Mouse (Mus musculus) macrophage (primary cell): ENCODE data around the gene March9. TPM values are rescaled to one million over a fixed set of nuclear protein-coding genes. Genes with fewer than 3 reads are reported as not detected.

Source experiments
- H3K27ac ChIP-seq: fragments of 350-480 bp; formaldehyde crosslinking; 2 replicates; pipeline ENCODE4 v1.9.0; 2021
- H3K36me3 ChIP-seq: fragments of 350-480 bp; formaldehyde crosslinking; 2 replicates; pipeline ENCODE4 v1.9.0; 2021; ENCODE audit errors: inconsistent target
- H3K4me3 ChIP-seq: fragments of 350-480 bp; formaldehyde crosslinking; 2 replicates; pipeline ENCODE4 v1.9.0; 2021; ENCODE audit errors: inconsistent target
- H3K79me2 ChIP-seq: fragments of 350-480 bp; formaldehyde crosslinking; 2 replicates; pipeline ENCODE4 v1.9.0; 2021; ENCODE audit errors: inconsistent target
- WGBS: methylation state at CpG from one replicate; pipeline ENCODE4 v1.1.7; 2026; ENCODE audit warnings: inconsistent platforms; ENCODE audit not compliant: missing documents; 5-methylcytosine and 5-hydroxymethylcytosine counted together
- polyA plus RNA-seq: library from polyadenylated mRNA; stranded (reverse); fragments of 250-400 nt; gene quantifications from 3 replicates; pipeline ENCODE4 v1.2.4, GENCODE M21; 2018; ENCODE audit warnings: inconsistent platforms
- total RNA-seq, 78 experiments: library from RNA; depleted of rRNA; stranded (reverse); fragments of 250-400 nt; gene quantifications; 1 replicate in 9 of 78; 2 replicates in 24 of 78; 3 replicates in 43 of 78; 4 replicates in 2 of 78; pipeline ENCODE4 v1.2.4; 2018; ENCODE audit warnings: inconsistent platforms in 56 of 78

Gene March9
- total RNA-seq (2018; cell fraction: chromatin; rRNA removed) = 1 to 10 TPM in 5 of 26 experiments, under 1 TPM in 7, not detected in 14; 0.23 to 3.5 (median 0.60) TPM
- 1 to 10 TPM in 13 of 26 experiments, under 1 TPM in 13; 0.12 to 3.1 (median 0.78) TPM for total RNA-seq (2018; cell fraction: cytosol; rRNA removed)
- 1 to 10 TPM in 7 of 26 experiments, under 1 TPM in 15, not detected in 4; 0.14 to 2.0 (median 0.57) TPM for total RNA-seq (2018; cell fraction: nucleus; rRNA removed)
- polyA plus RNA-seq = 1.4 to 1.6 TPM (median 1.5 TPM) in 3 replicates

GRCm38 (mm10) chr10:127059968-127060916 is at the start of gene March9:
Gene March9 (minus strand): TSS chr10:127060184.
- Histone ChIP-seq H3K27ac (no peak within 1 kb of the TSS), H3K4me3 (peak within 1 kb of the TSS; percentile 11), H3K79me2 (peaks cover 18% of the 10 kb centered on the region), H3K36me3 (peaks cover 5% of the 10 kb centered on the region; the same call in 1 of the 2 replicates)
- WGBS = 7% methylated on average over 51 of the region's 72 CpGs

DNA sequence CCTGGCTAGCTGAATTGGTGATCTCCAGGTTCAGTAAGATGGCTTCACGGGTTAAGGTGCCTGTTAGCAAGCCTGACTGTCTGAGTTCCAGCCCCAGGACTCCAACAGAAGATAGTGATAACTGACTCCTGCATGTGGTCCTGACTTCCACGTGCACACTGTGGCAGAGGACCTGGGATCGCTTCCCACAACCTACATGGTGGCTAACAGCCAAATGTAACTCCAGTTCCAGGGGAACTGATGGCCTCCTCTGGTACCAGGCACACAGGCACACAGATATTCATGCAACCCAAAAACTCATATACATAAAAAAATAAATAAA is 48.2 kb upstream of the March9 start:
- Histone ChIP-seq H3K27ac (no peak overlapping the region), H3K36me3 (peaks cover 17% of the 10 kb centered on the region; the same call in 1 of the 2 replicates), H3K79me2 (no peaks in the 10 kb centered on the region), H3K4me3 (no peak overlapping the region)
- WGBS = 69% methylated on average over 3 of the region's 3 CpGs

- no peaks in the 10 kb centered on the region for H3K79me2 ChIP-seq
- H3K4me3 ChIP-seq = no peak overlapping the region
- WGBS = 47% methylated on average over 16 of the region's 16 CpGs
- H3K36me3 ChIP-seq = peaks cover 12% of the 10 kb centered on the region; the same call in 1 of the 2 replicates
- H3K27ac ChIP-seq = no peak overlapping the region
Observed at GRCm38 (mm10) chr10:127107563-127108261, 47.7 kb upstream of the March9 start.

DNA sequence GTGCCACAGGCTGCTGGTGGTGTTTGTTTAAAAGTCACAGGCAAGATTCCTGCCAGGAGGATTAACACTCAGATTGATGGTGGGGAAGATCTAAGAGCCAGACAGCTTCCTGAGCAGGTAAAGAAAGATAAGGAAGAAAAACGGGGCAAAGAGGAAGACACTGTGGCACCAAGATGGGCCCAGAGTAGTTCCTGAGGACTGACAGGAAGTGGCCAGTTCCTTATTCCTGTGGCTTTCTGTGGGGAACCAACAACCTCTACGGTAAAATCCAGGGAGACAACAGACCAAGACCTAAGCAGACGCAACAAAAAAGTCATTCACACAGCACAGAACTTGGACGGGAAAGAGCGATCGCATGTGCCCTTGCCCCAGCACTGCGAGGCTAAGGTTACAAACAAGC is 43.6 kb upstream of the March9 start:
- Histone ChIP-seq H3K36me3 (peaks cover 21% of the 10 kb centered on the region; the same call in 1 of the 2 replicates), H3K27ac (peak overlapping the region; percentile 29; the same call in 1 of the 2 replicates)

GRCm38 (mm10) chr10:127101151-127101550 is 41.2 kb upstream of the March9 start:
- WGBS = 57% methylated on average over 6 of the region's 6 CpGs
- Histone ChIP-seq H3K4me3 (no peak overlapping the region), H3K36me3 (peaks cover 38% of the 10 kb centered on the region), H3K79me2 (no peaks in the 10 kb centered on the region), H3K27ac (no peak overlapping the region)

More for the DNA sequence above, 43.6 kb upstream of the March9 start:
- WGBS = 2% methylated on average over 7 of the region's 7 CpGs
- no peak overlapping the region for H3K4me3 ChIP-seq
- H3K79me2 ChIP-seq = no peaks in the 10 kb centered on the region

- Histone ChIP-seq H3K36me3 (peaks cover 46% of the 10 kb centered on the region), H3K79me2 (no peaks in the 10 kb centered on the region), H3K4me3 (no peak overlapping the region), H3K27ac (no peak overlapping the region)
- 71% methylated on average over 8 of the region's 8 CpGs for WGBS
Observed at GRCm38 (mm10) chr10:127100414-127100813, 40.4 kb upstream of the March9 start.

- no peak overlapping the region for H3K4me3 ChIP-seq
- WGBS = 75% methylated on average over 15 of the region's 15 CpGs
- H3K27ac ChIP-seq = no peak overlapping the region
- H3K79me2 ChIP-seq = no peaks in the 10 kb centered on the region
- H3K36me3 ChIP-seq = peaks cover 51% of the 10 kb centered on the region
Observed at GRCm38 (mm10) chr10:127099868-127100267, 39.9 kb upstream of the March9 start.

- H3K4me3 ChIP-seq = no peak overlapping the region
- peaks cover 52% of the 10 kb centered on the region for H3K36me3 ChIP-seq
- H3K79me2 ChIP-seq = no peaks in the 10 kb centered on the region
- 90% methylated on average over 10 of the region's 10 CpGs for WGBS
- no peak overlapping the region for H3K27ac ChIP-seq
Observed at GRCm38 (mm10) chr10:127099191-127099590, 39.2 kb upstream of the March9 start.

- 94% methylated on average over 20 of the region's 20 CpGs for WGBS
- no peaks in the 10 kb centered on the region for H3K79me2 ChIP-seq
- peaks cover 52% of the 10 kb centered on the region for H3K36me3 ChIP-seq
- no peak overlapping the region for H3K27ac ChIP-seq
- H3K4me3 ChIP-seq = no peak overlapping the region
Observed at GRCm38 (mm10) chr10:127098514-127098913, 38.5 kb upstream of the March9 start.

DNA sequence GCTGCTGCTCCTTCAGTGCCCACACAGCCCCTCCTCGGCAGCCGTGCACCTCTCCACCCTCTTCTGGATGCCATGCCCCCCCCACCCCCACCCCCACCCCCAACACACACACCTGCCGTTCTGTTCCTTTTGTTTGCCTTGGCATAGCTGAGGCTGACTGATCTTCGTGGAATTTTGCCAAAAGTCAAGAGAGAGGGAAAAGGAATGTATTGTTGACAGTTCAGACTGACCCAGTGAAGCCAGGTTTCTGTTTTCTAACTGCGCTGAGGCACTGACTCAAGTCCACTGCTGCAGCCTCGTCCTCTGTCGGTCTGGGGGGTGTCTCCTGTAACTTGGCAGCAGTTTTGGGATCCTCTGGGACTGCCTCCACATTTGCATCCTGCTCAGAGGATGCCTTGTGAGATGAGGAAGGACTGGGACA is 34.4 kb upstream of the March9 start:
- no peaks in the 10 kb centered on the region for H3K79me2 ChIP-seq
- no peak overlapping the region for H3K4me3 ChIP-seq
- H3K36me3 ChIP-seq = peaks cover 44% of the 10 kb centered on the region
- 58% methylated on average over 7 of the region's 7 CpGs for WGBS
- no peak overlapping the region for H3K27ac ChIP-seq

DNA sequence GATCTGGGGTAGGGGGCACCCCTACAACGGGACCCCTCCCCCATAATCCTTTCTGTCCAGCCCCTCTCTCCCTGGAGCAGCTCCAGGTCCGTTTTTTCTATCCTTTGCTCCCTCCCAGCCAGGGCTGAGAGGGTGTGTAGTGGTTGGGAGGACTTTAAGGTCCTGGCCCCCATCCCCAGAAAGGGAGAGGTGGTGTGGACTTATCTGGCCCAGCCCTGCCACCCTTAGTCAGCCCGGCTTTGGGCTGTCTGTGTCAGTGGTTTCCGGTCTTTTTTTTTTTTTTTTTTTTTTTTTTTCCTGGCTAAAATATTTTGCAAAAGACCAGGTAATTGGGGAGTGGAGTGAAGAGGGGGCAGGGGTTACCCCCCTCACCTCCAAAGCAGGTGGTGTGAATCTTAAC is 32.8 kb upstream of the March9 start:
- Histone ChIP-seq H3K27ac (no peak overlapping the region), H3K4me3 (no peak overlapping the region), H3K36me3 (peaks cover 28% of the 10 kb centered on the region), H3K79me2 (no peaks in the 10 kb centered on the region)
- 35% methylated on average over 2 of the region's 4 CpGs for WGBS

- Histone ChIP-seq H3K27ac (no peak overlapping the region), H3K79me2 (no peaks in the 10 kb centered on the region), H3K4me3 (no peak overlapping the region), H3K36me3 (peaks cover 20% of the 10 kb centered on the region)
- 93% methylated on average over 22 of the region's 51 CpGs for WGBS
Observed at GRCm38 (mm10) chr10:127091507-127092396, 31.8 kb upstream of the March9 start.

DNA sequence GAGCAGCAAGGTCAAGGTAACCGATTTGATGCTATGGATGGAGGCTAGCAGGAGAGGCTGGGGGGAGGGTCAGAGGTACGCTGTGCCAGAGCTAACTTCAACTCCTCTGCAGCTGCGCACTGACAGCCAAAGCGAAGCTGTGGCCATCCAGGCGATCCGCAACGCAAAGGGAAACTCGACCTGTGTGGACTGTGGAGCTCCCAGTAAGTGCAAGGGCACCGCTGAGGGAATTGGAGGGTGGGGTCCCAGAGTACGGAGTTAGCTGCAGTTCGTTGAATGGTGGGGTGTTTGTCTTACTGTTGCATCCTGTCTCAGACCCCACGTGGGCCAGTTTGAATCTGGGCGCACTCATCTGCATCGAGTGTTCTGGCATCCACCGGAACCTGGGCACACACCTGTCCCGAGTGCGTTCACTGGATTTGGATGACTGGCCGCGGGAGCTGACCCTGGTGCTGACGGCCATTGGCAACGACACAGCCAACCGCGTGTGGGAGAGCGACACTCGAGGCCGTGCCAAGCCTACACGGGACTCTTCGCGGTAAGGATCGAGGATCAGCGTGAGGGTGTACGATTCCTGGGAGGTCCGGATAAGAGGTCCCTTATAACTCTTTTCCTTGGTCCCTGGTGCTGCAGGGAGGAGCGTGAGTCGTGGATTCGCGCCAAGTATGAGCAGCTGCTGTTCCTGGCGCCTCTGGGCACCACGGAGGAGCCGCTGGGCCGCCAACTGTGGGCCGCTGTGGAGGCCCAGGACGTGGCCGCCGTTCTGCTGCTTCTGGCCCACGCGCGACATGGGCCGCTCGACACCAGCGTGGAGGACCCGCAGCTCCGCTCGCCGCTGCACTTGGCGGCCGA is 30.8 kb upstream of the March9 start:
- H3K4me3 ChIP-seq = no peak overlapping the region
- peaks cover 10% of the 10 kb centered on the region for H3K36me3 ChIP-seq
- WGBS = 94% methylated on average over 54 of the region's 57 CpGs
- no peaks in the 10 kb centered on the region for H3K79me2 ChIP-seq
- no peak overlapping the region for H3K27ac ChIP-seq
